In the genomic region with DNA sequence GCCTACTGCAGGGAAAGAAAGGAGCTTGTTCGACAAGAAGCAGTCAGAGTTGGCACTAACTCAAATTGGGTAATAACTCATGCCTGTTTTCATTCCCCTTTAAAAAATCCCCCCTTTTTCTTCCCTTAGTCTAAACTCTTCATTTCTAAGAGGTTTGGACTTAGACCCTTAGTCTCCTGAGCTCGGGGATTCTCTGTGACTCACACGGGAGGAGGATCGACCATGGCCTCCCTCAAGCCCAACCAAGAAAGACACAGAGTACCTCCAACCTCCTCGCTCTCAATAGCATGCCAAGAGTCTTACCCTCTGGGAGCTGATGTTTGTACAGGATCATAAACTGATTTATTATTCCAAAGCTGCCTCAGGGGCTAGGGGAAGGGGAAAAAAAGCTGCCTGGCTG, we compare ENCODE assay signal across 24 mouse cellular contexts. TPM values are rescaled to one million over a fixed set of nuclear protein-coding genes. Genes with fewer than 3 reads are reported as not detected.
DNase-seq lines count a peak whose midpoint lies in the region; ATAC-seq and TF ChIP-seq lines count a peak whose summit lies in the region.
"Had no signal": no experiment of that assay in that cellular context is flagged by ENCODE, and none has a peak within 500 bp of the region (broad histone marks: within the 10 kb centered on the region; RNA-seq: fewer than 3 reads in every experiment).

No protein-coding gene starts in this region.

- DNase-seq in hindbrain, postnatal 0 days (ENCODE audit: low spot score): peak; percentile 11
- DNase-seq in limb, embryonic 14.5 days (ENCODE audit: low spot score): peak; percentile 83
- no peak for DNase-seq in layer of hippocampus, postnatal 25 days (ENCODE audit: extremely low spot score in 1 of 2, low spot score in 1 of 2)
- DNase-seq: adrenal gland, postnatal 36 days; cerebellum, adult 2 months; cerebellum, postnatal 36 days; heart, adult 11 months; heart, postnatal 14 days; kidney, adult 11 months; kidney, postnatal 25 days; lung, postnatal 10 days; right cerebral cortex, postnatal 14 days; thymus, postnatal 25 days had no signal

- no peaks in the 10 kb centered on the region for H3K4me1 ChIP-seq in hindbrain, postnatal 0 days (ENCODE audit: insufficient read depth, low read length)
- H3K4me1 ChIP-seq in hindbrain, embryonic 13.5 days (replicated peaks): no peaks in the 10 kb centered on the region; the same call in 1 of the 2 replicates
- peaks cover 5% of the 10 kb centered on the region for H3K4me1 ChIP-seq in neural tube, embryonic 13.5 days (replicated peaks)
- H3K4me1 ChIP-seq in neural tube, embryonic 15.5 days: peaks cover 2% of the 10 kb centered on the region; the same call in 1 of the 2 replicates
- peaks cover 16% of the 10 kb centered on the region for H3K4me1 ChIP-seq in limb, embryonic 14.5 days (ENCODE audit: control insufficient read depth, insufficient read depth, low read length)
- H3K4me1 ChIP-seq: forebrain, embryonic 15.5 days; heart, embryonic 12.5 days; hindbrain, embryonic 12.5 days; midbrain, embryonic 13.5 days had no signal

- no peaks in the 10 kb centered on the region for H3K27me3 ChIP-seq in hindbrain, postnatal 0 days (ENCODE audit: insufficient read depth, low read length)
- H3K27me3 ChIP-seq in hindbrain, embryonic 13.5 days: no peaks in the 10 kb centered on the region
- no peaks in the 10 kb centered on the region for H3K27me3 ChIP-seq in neural tube, embryonic 13.5 days
- H3K27me3 ChIP-seq in neural tube, embryonic 15.5 days (replicated peaks): no peaks in the 10 kb centered on the region
- H3K27me3 ChIP-seq in limb, embryonic 14.5 days (ENCODE audit: control insufficient read depth, insufficient read depth, low read length): no peaks in the 10 kb centered on the region
- H3K27me3 ChIP-seq: forebrain, embryonic 15.5 days; heart, embryonic 12.5 days; hindbrain, embryonic 12.5 days; midbrain, embryonic 13.5 days had no signal

- WGBS in hindbrain, postnatal 0 days: 66% methylated on average over 5 of the region's 5 CpGs
- WGBS in hindbrain, embryonic 13.5 days: 70% methylated on average over 5 of the region's 5 CpGs
- WGBS in neural tube, embryonic 13.5 days: 61% methylated on average over 5 of the region's 5 CpGs
- 61% methylated on average over 5 of the region's 5 CpGs for WGBS in neural tube, embryonic 15.5 days
- WGBS in limb, embryonic 14.5 days: 38% methylated on average over 5 of the region's 5 CpGs

- H3K9ac ChIP-seq in hindbrain, postnatal 0 days (replicated peaks; ENCODE audit: low read length): no peak overlapping the region
- H3K9ac ChIP-seq in hindbrain, embryonic 13.5 days: no peak overlapping the region
- no peak overlapping the region for H3K9ac ChIP-seq in neural tube, embryonic 13.5 days
- H3K9ac ChIP-seq in neural tube, embryonic 15.5 days (replicated peaks): no peak overlapping the region
- no peak overlapping the region for H3K9ac ChIP-seq in limb, embryonic 14.5 days (ENCODE audit: low read depth, low read length, severe bottlenecking)
- H3K9ac ChIP-seq: forebrain, embryonic 15.5 days; heart, embryonic 12.5 days; hindbrain, embryonic 12.5 days; liver, embryonic 14.5 days; midbrain, embryonic 13.5 days had no signal

- no peak overlapping the region for H3K4me3 ChIP-seq in hindbrain, postnatal 0 days (ENCODE audit: low read length)
- H3K4me3 ChIP-seq in hindbrain, embryonic 13.5 days: no peak overlapping the region
- H3K4me3 ChIP-seq in neural tube, embryonic 13.5 days: no peak overlapping the region
- H3K4me3 ChIP-seq in neural tube, embryonic 15.5 days (replicated peaks): no peak overlapping the region
- H3K4me3 ChIP-seq in limb, embryonic 14.5 days (replicated peaks; ENCODE audit: low read length): no peak overlapping the region
- H3K4me3 ChIP-seq: erythroblast, embryonic 14.5 days; forebrain, embryonic 15.5 days; heart, embryonic 12.5 days; hindbrain, embryonic 12.5 days; midbrain, embryonic 13.5 days had no signal

- no peaks in the 10 kb centered on the region for H3K9me3 ChIP-seq in hindbrain, postnatal 0 days (ENCODE audit: low read length)
- no peaks in the 10 kb centered on the region for H3K9me3 ChIP-seq in hindbrain, embryonic 13.5 days
- H3K9me3 ChIP-seq in neural tube, embryonic 13.5 days: 0 out of 2 replicates have a peak, but pooled peaks cover 4% of the 10 kb centered on the region
- H3K9me3 ChIP-seq in neural tube, embryonic 15.5 days (replicated peaks): no peaks in the 10 kb centered on the region; the same call in 1 of the 2 replicates
- 0 out of 2 replicates have a peak, but pooled peaks cover 5% of the 10 kb centered on the region for H3K9me3 ChIP-seq in limb, embryonic 14.5 days (ENCODE audit: control insufficient read depth, low read length)
- H3K9me3 ChIP-seq: forebrain, embryonic 15.5 days; midbrain, embryonic 13.5 days had no signal

- H3K4me2 ChIP-seq in hindbrain, postnatal 0 days (ENCODE audit: low read depth, low read length): no peak overlapping the region
- H3K4me2 ChIP-seq in hindbrain, embryonic 13.5 days: no peak overlapping the region
- no peak overlapping the region for H3K4me2 ChIP-seq in neural tube, embryonic 13.5 days
- H3K4me2 ChIP-seq in neural tube, embryonic 15.5 days: no peak overlapping the region
- H3K4me2 ChIP-seq in limb, embryonic 14.5 days (replicated peaks; ENCODE audit: low read depth, low read length, severe bottlenecking): no peak overlapping the region
- H3K4me2 ChIP-seq: forebrain, embryonic 15.5 days; heart, embryonic 12.5 days; hindbrain, embryonic 12.5 days; midbrain, embryonic 13.5 days had no signal

- no peaks in the 10 kb centered on the region; the same call in 1 of the 2 replicates for H3K36me3 ChIP-seq in hindbrain, postnatal 0 days (ENCODE audit: insufficient read depth, low read length)
- peaks cover 22% of the 10 kb centered on the region for H3K36me3 ChIP-seq in hindbrain, embryonic 13.5 days
- H3K36me3 ChIP-seq in neural tube, embryonic 13.5 days: peaks cover 14% of the 10 kb centered on the region
- peaks cover 9% of the 10 kb centered on the region; the same call in 1 of the 2 replicates for H3K36me3 ChIP-seq in neural tube, embryonic 15.5 days
- H3K36me3 ChIP-seq in limb, embryonic 14.5 days (ENCODE audit: control insufficient read depth, insufficient read depth, low read length): peaks cover 41% of the 10 kb centered on the region
- H3K36me3 ChIP-seq: forebrain, embryonic 15.5 days had no signal

- TF ChIP-seq POLR2A in limb, embryonic 14.5 days (IDR thresholded peaks at IDR 0.05; ENCODE audit: borderline replicate concordance, extremely low read depth, insufficient read depth, insufficient read length): no peak

- no peak for ATAC-seq in hindbrain, postnatal 0 days
- no peak for ATAC-seq in hindbrain, embryonic 13.5 days (ENCODE audit: low FRiP score)
- peak; percentile 36; the same call in 1 of the 2 replicates for ATAC-seq in neural tube, embryonic 13.5 days (ENCODE audit: low read depth)
- ATAC-seq in neural tube, embryonic 15.5 days (ENCODE audit: low FRiP score): no peak
- ATAC-seq in limb, embryonic 14.5 days (ENCODE audit: low FRiP score, low read depth): peak; percentile 34
- ATAC-seq in cerebellum, adult (ENCODE audit: insufficient number of reproducible peaks, low FRiP score, low TSS enrichment): no peak
- ATAC-seq: activated CD4-positive, CD25-positive, alpha-beta regulatory T cell, adult 4 months; forebrain, embryonic 15.5 days; midbrain, embryonic 13.5 days had no signal

- TF ChIP-seq CTCF in hindbrain, postnatal 0 days (IDR thresholded peaks at IDR 0.05; ENCODE audit: low read depth): no peak

- H3K27ac ChIP-seq in hindbrain, postnatal 0 days: no peak overlapping the region
- no peak overlapping the region for H3K27ac ChIP-seq in hindbrain, embryonic 13.5 days
- no peak overlapping the region for H3K27ac ChIP-seq in neural tube, embryonic 13.5 days (replicated peaks)
- H3K27ac ChIP-seq in neural tube, embryonic 15.5 days (replicated peaks): no peak overlapping the region
- H3K27ac ChIP-seq in limb, embryonic 14.5 days (replicated peaks; ENCODE audit: low read depth, low read length): peak overlapping the region; percentile 43; the same call in 1 of the 2 replicates
- H3K27ac ChIP-seq: forebrain, embryonic 15.5 days; hindbrain, embryonic 12.5 days; liver, embryonic 14.5 days; midbrain, embryonic 13.5 days had no signal

RNA-seq across cellular contexts. Expression of a gene that starts 54.1 kb away (rescaled TPM):
- 13.5 and 27.2 TPM in 2 replicates for total RNA-seq in hindbrain, postnatal 0 days (2014; rRNA removed)
- 15.4 and 17.6 TPM in 2 replicates for polyA plus RNA-seq in hindbrain, postnatal 0 days (2015; fragmentation: Nextera tagmentation; extraction: Ambion mirVana)
- 42.4 and 50.3 TPM in 2 replicates for polyA plus RNA-seq in hindbrain, embryonic 13.5 days (2015; fragmentation: Nextera tagmentation; extraction: Ambion mirVana)
- polyA plus RNA-seq in neural tube, embryonic 13.5 days (2015; fragmentation: Nextera tagmentation; extraction: Ambion mirVana): 43.9 and 57.8 TPM in 2 replicates
- polyA plus RNA-seq in neural tube, embryonic 15.5 days (2015; fragmentation: Nextera tagmentation; extraction: Ambion mirVana): 38.6 and 50.7 TPM in 2 replicates
- 309 and 389 TPM in 2 replicates for polyA plus RNA-seq in limb, embryonic 14.5 days (2012; rRNA removed)
- polyA plus RNA-seq in limb, embryonic 14.5 days (2014; fragmentation: Nextera tagmentation; extraction: Ambion mirVana): 146 and 160 TPM in 2 replicates
- 10 to 100 TPM; 16.9 to 23.5 TPM for total RNA-seq in layer of hippocampus, postnatal 25 days (2021)

Comparison
In these comparisons a context has a peak if more than half of its experiments do, and no peak if none do; other contexts are left out.
1. ATAC-seq: peak in neural tube, embryonic 13.5 days (single experiment) and limb, embryonic 14.5 days (single experiment); none in hindbrain, postnatal 0 days (single experiment), hindbrain, embryonic 13.5 days (single experiment), neural tube, embryonic 15.5 days (single experiment) and cerebellum, adult (single experiment).
2. DNase-seq: peak in hindbrain, postnatal 0 days (single experiment) and limb, embryonic 14.5 days (single experiment); none in layer of hippocampus, postnatal 25 days (0 of 2).